Mouse (Mus musculus) c-Kit-negative CD71-positive TER-119-positive erythroid progenitor cells, embryonic 14.5 days (primary cell): ENCODE results near the gene Olfr1160.
"Not testable (repeated sequence)": the region's sequence is repeated elsewhere in the genome, so short reads cannot be mapped to it uniquely, and the experiment has no call there.

Experiments used
- DNase-seq: peaks from one replicate; pipeline ENCODE4 v3.0.0-alpha.2; 2013; ENCODE audit warnings: low read depth, low spot score

The Olfr1160 gene

GRCm38 (mm10) chr2:88007515-88008318 is at the start of gene Olfr1160:
TSS of gene Olfr1160 (minus strand) at chr2:88008268.
- no peak for DNase-seq

- no peak for DNase-seq
Measured at GRCm38 (mm10) chr2:88051029-88051428, 43.0 kb upstream of the Olfr1160 start, which contains the start of gene Olfr1162. TSS of gene Olfr1162 (minus strand) at chr2:88051129.

- DNase-seq = no peak
Measured at GRCm38 (mm10) chr2:88037599-88037998, 29.5 kb upstream of the Olfr1160 start, which contains the start of gene Olfr73. TSS of gene Olfr73 (minus strand) at chr2:88037699.

GRCm38 (mm10) chr2:88022474-88022873 is 14.4 kb upstream of the Olfr1160 start, which contains the start of gene Olfr1161:
TSS of gene Olfr1161 (plus strand) at chr2:88022774.
- DNase-seq = not testable (repeated sequence)

GRCm38 (mm10) chr2:87989813-87990212 is 18.3 kb downstream of the Olfr1160 start, which contains the start of gene Olfr1158:
TSS of gene Olfr1158 (plus strand) at chr2:87990113.
- DNase-seq = no peak

GRCm38 (mm10) chr2:87974563-87974962 is 33.5 kb downstream of the Olfr1160 start, which contains the start of gene Olfr74:
TSS of gene Olfr74 (minus strand) at chr2:87974663.
- DNase-seq = no peak

GRCm38 (mm10) chr2:87968199-87968598 is 39.9 kb downstream of the Olfr1160 start, which contains the start of gene Olfr1157:
TSS of gene Olfr1157 (minus strand) at chr2:87968299.
- no peak for DNase-seq

- no peak for DNase-seq
Measured at GRCm38 (mm10) chr2:87953000-87953399, 55.1 kb downstream of the Olfr1160 start, which contains the start of gene Olfr1156. TSS of gene Olfr1156 (minus strand) at chr2:87953100.
